Mouse (Mus musculus): Measurements from ENCODE around the gene Alox5ap.

Alox5ap gene

DNA sequence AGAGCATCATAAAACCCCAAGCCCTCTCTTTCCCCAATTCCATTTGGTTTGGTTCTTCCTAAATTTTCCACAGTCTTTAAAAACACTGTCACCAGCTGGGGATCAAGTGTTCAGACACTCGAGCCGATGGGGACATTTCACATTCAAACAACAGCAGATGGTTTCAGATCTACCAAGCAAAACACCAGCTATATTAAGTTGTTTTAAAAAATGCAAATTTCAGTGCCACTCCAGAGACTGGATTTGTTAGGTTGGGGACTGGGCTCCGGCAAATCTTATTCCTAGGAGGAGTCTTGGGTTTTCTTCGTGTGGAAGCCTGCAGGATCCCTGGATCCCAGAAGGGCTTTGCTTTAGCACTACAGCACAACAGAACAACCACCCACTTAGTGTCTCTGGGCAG is 28.5 kb downstream of the Alox5ap start:
- in situ Hi-C loops (cut with MboI; ENCODE audit: unreplicated experiment in 2 of 2), result loop anchor here in 1 of 2 experiments (25.0 kb wide), 2 partner anchors 231 to 481 kb away; no protein-coding TSS in a partner anchor

GRCm38 (mm10) chr5:149296808-149297207 is 32.2 kb downstream of the Alox5ap start:
- in situ Hi-C loops (cut with MboI; ENCODE audit: unreplicated experiment in 2 of 2), result loop anchor here in 1 of 2 experiments (25.0 kb wide), 2 partner anchors 235 to 485 kb away; no protein-coding TSS in a partner anchor

- in situ Hi-C loops (cut with MboI; ENCODE audit: unreplicated experiment in 2 of 2), result loop anchor here in 1 of 2 experiments (25.0 kb wide), 2 partner anchors 235 to 485 kb away; no protein-coding TSS in a partner anchor
These were observed 32.9 kb downstream of the Alox5ap start for GRCm38 (mm10) chr5:149297464-149297863.

DNA sequence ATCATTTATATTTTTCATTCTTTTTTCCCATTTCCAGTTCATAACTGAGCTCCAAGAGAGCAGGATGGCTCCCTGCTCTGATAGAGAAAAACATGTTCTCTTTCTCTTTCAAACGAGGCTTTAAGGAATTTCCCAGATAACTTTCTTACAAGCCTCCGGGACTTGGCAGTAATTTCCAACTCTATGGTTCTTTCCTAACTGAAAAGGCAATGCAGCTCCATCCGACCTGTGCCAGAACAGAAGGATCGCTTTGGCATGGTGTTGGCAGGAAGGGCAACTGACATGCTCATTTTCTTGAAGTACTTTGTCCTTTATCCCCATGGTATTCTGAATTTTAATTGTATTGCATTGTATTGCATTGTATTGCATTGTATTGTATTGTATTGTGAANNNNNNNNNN is 33.7 kb downstream of the Alox5ap start:
- in situ Hi-C loops (cut with MboI; ENCODE audit: unreplicated experiment in 2 of 2), result loop anchor here in 1 of 2 experiments (25.0 kb wide), 2 partner anchors 236 to 486 kb away; no protein-coding TSS in a partner anchor

DNA sequence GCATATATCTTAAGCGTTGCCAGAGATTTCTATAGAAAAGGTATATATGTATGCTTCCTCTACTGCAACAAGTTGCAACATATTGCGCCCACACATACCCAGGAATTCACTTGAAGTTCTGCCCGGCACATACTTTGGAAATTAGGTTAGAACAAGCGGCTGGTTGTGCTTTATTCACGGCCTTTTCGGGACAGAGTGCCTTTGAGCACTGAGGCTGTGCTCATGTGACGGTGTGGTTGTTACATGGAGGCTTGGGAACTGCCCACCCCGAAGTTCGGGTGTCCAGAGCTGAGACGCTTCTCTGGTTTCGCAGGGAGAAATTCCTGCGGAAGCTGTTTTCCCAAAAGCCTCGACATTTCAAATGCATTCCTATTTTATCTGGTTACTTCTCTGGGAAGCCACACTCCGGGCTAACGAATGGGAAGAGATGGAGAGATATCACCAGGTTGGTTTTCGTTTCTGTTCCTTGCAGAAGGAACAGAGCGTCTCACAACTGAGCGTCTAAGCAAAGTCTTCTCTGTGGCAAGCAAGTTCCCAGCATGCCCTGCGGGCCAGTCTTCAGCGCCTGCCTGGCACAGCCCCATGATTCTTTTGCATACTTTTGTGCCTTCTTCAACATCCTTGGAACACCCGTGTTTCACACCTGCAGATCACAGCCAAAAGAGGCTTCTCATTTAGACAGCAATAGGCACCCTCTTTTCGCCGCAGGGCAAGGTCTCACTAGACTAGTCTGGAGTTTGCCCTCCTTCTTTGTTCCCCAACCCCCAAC is 48.5 kb downstream of the Alox5ap start:
- in situ Hi-C loops (cut with MboI; ENCODE audit: unreplicated experiment in 2 of 2), result no loop called here

- in situ Hi-C loops (cut with MboI; ENCODE audit: unreplicated experiment in 2 of 2), result no loop called here
These were observed 50.0 kb downstream of the Alox5ap start for GRCm38 (mm10) chr5:149314514-149315081.

DNA sequence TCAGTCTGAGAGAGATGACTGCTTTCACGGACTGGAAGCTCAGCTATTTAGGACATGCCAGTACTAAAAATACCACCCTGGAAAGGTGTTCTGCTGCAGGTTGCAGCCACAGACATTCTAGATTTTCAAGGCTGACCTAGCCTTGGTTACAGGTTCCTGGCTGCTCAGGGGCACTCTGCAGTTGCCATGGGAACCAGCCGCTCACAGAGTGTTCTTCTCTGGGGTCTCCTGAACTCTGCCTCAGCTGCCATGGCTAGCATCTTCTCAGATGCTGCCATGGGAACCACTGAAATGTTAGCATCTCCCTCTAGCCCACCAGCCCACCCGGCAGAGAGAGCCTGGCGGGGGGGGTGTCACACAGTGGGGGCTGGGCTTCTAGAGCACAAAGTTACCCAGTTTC is 52.4 kb downstream of the Alox5ap start:
- in situ Hi-C loops (cut with MboI; ENCODE audit: unreplicated experiment in 2 of 2), result no loop called here

- in situ Hi-C loops (cut with MboI; ENCODE audit: unreplicated experiment in 2 of 2), result no loop called here
These were observed 55.3 kb downstream of the Alox5ap start for GRCm38 (mm10) chr5:149319874-149320323.

DNA sequence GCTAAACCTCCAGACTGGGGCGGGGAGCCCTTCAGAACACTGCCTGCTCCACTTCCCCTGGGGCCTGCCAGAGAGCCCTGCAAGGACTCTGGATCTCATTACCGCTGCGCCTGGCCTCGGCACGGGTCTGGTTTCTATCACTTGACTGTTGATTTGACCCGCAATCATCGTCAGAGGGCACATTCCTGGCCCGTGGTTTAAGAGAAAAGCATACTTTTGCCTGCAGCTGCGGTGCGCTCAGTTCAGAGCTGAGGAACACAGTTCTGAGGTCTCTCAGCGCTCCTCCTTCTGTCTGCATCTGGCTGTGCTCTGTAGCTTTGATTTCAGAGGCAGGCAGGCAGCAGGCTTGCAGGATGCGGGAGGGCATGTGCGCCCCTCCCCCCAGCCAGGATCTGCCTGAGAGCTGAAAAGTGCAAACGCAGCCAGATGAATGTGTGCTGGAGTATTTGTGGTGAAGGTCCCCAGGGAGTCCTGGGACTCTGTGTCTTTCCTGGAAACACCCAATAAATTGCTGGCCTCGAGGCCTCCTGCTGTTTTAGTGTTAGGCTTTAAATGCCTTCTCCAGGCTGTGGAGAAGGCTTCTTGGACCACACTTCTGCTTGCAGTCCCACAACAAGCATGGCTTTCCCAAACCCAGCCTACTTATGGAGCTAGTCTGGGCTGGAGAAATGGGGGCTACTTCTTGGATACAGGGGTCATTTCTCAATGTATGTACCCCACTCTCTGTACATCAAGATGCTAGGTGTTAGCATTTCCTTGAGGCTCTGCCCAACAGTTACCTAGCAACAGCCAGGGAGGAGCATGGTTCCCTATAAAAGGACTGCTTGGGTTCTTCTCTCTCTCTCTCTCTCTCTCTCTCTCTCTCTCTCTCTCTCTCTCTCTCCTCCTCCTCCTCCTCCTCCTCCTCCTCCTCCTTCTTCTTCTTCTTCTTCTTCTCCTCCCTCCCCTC is 56.2 kb downstream of the Alox5ap start:
- in situ Hi-C loops (cut with MboI; ENCODE audit: unreplicated experiment in 2 of 2), result no loop called here

DNA sequence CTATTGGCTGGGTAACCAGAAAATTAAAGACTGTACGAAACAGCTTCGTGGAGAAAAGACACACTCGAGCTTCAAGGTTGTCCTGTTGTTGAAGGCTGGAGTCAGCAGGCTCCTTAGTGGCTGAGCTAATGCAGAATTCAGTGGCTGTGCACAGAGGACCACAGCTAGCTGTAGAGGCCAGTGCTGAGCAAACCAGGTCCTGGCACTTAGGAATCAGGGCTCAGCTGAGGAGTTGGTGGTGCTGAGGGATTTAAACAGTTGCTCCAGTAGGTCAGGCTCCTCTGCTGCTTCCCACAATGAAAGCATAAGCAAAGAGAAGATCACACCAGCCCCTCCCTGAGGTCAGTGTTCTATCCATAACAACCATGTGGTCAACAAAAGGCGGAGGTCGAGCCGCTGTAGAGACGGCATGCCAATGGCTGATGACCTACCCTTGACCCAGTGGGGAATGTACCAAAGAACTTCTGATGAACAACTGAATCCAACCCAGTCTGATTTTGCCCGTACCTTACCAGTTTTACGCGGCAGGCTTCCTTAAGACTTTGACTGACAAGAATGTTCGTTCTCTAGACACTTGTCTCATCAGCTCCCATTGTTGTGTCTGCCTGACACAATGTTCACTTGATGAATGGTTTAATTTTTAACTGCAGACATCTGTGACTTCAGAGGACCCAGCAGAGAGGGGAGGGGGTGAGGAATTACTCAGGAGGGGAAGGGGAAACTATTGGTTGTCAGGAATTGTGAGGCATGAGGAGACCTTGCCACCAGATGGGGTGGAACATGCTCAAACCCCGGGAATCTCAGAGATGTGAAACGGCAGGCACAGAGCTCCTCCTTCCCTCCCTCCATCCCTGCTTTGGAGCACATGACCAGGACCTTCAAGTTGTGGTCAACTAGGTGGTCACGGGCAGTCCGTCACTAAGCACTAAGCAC is 57.6 kb downstream of the Alox5ap start:
- in situ Hi-C loops (cut with MboI; ENCODE audit: unreplicated experiment in 2 of 2), result no loop called here

GRCm38 (mm10) chr5:149322938-149323553 is 58.5 kb downstream of the Alox5ap start:
- in situ Hi-C loops (cut with MboI; ENCODE audit: unreplicated experiment in 2 of 2), result no loop called here

DNA sequence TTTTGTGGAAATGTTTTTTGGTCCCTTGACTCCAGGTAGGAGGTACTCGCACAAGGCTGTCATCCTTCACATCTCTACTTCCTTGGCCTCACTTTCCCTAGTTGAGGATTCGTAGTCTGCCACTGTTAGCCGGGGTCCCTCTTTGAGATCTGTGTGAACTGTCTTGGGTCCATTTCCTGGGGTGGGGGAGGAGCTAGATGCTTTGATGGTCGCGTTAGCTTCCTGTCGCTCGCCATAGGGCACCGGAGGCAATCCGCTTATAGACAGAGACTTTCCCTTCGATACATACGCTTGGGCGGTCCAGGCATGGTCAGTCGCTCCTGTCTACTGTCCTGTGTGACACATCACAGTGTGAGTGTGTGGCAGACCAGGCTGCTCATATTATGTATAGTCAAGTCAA is 60.2 kb downstream of the Alox5ap start:
- in situ Hi-C loops (cut with MboI; ENCODE audit: unreplicated experiment in 2 of 2), result loop anchor here (25.0 kb wide), 2 partner anchors 512 to 987 kb away; no protein-coding TSS in a partner anchor

DNA sequence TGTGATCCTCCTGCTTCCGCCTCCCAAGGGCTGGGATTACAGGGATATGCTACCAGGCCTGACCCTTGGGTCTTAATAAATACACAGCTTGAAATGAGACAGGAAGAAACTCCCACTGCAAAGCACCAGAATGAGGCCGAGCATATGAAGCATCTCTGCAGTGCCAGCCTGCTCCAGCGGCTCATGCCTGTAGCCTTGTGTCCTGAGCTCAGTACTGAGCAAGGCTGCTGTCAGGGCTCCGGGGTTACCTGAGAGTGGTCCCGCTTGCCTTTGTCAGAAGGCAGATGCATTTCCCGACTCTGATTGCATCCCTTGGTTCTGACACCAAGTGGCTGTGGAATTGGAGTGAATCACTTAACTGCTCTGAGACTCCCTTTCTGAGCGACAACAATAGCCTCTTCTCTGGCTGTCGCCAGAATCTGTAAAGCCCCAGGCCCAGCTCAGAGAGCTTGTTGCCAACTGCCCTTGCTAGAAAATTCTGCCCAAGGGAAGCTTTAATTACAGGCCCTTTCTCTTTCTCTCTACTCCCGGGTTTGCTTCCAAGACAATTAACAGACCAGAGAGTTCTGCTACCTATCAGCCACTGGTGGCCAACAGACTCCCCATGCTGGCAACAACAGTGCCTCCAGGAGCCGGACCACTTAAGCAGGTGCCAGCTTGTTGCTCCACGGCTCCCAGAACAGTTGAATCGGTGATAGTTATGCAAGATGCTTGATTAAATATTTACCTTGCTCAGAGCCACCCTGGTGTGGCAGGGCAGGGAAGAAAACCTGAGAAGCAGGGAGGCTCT is 64.7 kb downstream of the Alox5ap start:
- in situ Hi-C loops (cut with MboI; ENCODE audit: unreplicated experiment in 2 of 2), result loop anchor here (25.0 kb wide), 2 partner anchors 517 to 992 kb away; no protein-coding TSS in a partner anchor

- in situ Hi-C loops (cut with MboI; ENCODE audit: unreplicated experiment in 2 of 2), result loop anchor here (25.0 kb wide), 2 partner anchors 518 to 993 kb away; no protein-coding TSS in a partner anchor
These were observed 66.0 kb downstream of the Alox5ap start for GRCm38 (mm10) chr5:149330601-149331000.

GRCm38 (mm10) chr5:149331407-149332143 is 67.0 kb downstream of the Alox5ap start:
- in situ Hi-C loops (cut with MboI; ENCODE audit: unreplicated experiment in 2 of 2), result loop anchor here (25.0 kb wide), 2 partner anchors 519 to 994 kb away; no protein-coding TSS in a partner anchor

DNA sequence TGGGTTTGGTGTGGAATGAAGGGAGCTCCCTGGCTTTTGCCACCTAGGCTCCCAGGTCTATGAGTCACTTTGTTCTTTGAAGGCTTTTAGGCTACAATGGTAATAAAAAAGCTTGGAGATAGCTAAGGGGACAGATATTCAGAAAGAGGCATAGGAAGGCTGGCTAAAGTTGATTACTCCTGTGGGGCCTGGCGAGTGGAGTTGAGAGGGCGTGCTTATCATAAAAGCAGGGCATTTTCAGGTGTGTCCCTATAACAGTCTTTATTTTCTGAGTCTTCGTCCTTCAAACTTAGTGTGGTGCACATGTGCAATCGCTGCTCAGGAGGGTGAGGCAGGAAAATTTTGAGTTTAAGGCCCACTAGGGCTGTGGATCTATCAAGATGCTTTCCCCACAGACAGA is 68.2 kb downstream of the Alox5ap start:
- in situ Hi-C loops (cut with MboI; ENCODE audit: unreplicated experiment in 2 of 2), result loop anchor here (25.0 kb wide), 2 partner anchors 520 to 995 kb away; no protein-coding TSS in a partner anchor

Measured in v-Abl transformed pro-B cells (cell line).